Mouse (Mus musculus) inflammation-experienced regulatory T-cells (primary cell): Measurements from ENCODE around the gene Ice2. TPM values are rescaled to one million over a fixed set of nuclear protein-coding genes. Genes with fewer than 3 reads are reported as not detected.

ENCODE experiments used
- polyA plus RNA-seq, 2 experiments: library from polyadenylated mRNA; unstranded; fragments of 100-300 nt; shearing (Covaris generic); gene quantifications; one replicate each; pipeline ENCODE4 v1.2.1; 2017

Ice2 gene
- 10 to 100 TPM; 22.9 to 28.2 TPM for polyA plus RNA-seq

DNA sequence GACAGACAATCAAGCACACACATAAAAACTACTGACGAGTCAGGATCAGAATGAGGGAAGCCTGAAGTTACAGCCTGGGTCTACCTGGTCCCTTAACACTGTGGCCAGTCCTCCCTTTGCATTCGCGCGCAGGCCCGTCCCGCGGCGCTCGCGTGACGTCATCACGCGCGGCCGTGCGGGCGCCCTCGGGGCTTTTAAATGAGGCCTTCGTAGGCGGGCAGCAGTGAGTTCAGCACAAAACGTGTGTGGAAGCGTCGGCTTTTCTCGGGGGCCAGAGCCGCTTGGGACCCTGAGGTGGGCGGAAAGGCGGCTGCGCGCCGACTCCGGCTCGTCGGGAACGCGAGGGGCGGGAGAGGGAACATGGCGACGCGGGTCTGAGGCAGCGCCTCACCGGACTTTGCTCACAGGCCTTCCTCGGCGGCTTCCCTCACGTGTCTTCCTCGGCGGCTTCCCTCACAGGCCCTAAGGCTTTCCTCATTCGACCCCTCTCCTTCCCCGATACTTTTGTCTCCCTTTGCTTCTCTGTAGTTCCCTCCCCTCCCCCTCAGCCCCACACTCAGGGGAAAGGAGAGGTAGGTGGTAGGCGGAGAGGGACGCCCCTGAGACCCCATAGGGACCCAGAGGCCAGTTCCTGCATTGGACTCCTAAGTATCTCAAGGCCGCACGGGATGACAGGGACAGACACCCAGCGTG, at the start of gene Ice2:
TSS of gene Ice2 (plus strand) at position 147 of the 693 bp plus-strand sequence.

DNA sequence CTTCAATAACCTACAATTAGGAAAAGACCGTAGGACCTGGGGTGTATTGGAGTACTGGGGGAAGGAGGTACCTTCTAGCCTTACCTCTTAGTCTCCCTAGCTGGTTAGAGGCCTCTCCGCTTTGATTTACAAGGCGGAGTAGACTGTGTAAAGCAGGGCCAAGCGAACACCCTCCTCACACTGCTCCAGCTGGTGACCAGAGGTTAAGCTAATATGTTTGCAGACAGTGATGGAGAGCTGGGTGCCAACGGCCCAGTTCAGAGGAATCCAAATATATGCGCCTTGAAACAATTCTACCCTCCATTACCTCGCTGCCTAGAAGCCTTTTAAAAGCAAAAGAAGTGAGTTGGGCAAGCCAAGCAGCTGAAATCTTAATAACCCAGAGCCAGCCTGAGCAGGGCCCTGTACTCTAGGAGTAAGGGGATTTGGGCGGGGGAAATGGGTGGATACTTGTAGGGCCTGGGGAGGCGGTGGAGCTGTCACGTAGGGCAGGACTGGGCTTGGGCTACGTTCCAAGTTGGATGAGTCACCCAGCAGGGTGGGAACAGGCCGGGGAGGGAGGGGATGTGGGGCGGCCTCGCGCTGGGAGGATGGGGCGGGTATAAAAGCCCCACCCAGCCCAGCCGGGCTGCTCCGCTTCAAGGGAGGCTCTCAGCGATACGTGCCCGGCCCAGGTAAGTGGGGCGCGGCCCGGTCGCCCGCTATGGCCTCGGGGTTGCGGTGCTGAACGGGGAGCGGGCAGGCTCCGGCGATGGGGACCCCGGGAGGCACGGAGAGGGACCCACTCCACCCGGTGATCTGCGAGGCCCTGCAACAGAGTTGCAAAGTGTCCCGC, 55.6 kb downstream of the Ice2 start, which contains the start of gene Anxa2:
TSS of gene Anxa2 (plus strand) at position 555 of the 835 bp plus-strand sequence.

Other genes with a start within 250 kb of the Ice2 start
- 10 to 100 TPM; 35.2 to 75.0 TPM for gene Anxa2, start 55.7 kb downstream of the Ice2 start, polyA plus RNA-seq